Mouse (Mus musculus) embryonic facial prominence, embryonic 13.5 days (tissue): Measurements from ENCODE around the gene Baz1a. TPM values are rescaled to one million over a fixed set of nuclear protein-coding genes. Genes with fewer than 3 reads are reported as not detected.

ENCODE experiments used
- ATAC-seq: fragments of 200-750 bp; cut with Nextera tagmentation; 2 replicates; pipeline ENCODE4 v1.8.0; 2017; ENCODE audit warnings: low read depth; ENCODE audit not compliant: insufficient number of reproducible peaks, insufficient read depth, low FRiP score, low TSS enrichment
- H3K27ac ChIP-seq: fragments of 300-500 bp; sonication (generic); 2 replicates; pipeline ENCODE4 v1.5.1; 2015; ENCODE audit warnings: moderate library complexity, mild to moderate bottlenecking, inconsistent platforms
- H3K27me3 ChIP-seq: fragments of 300-500 bp; sonication (generic); 2 replicates; pipeline ENCODE4 v1.6.1; 2015; ENCODE audit warnings: mild to moderate bottlenecking, inconsistent platforms
- H3K36me3 ChIP-seq: fragments of 300-500 bp; sonication (generic); 2 replicates; pipeline ENCODE4 v1.6.1; 2015; ENCODE audit warnings: mild to moderate bottlenecking, inconsistent platforms
- H3K4me1 ChIP-seq: fragments of 300-500 bp; sonication (generic); 2 replicates; pipeline ENCODE4 v1.6.1; 2015; ENCODE audit warnings: inconsistent platforms
- H3K4me2 ChIP-seq: fragments of 300-500 bp; sonication (generic); 2 replicates; pipeline ENCODE4 v1.6.1; 2015; ENCODE audit warnings: moderate library complexity, mild to moderate bottlenecking, inconsistent platforms
- H3K4me3 ChIP-seq: fragments of 300-500 bp; sonication (generic); 2 replicates; pipeline ENCODE4 v1.5.1; 2015; ENCODE audit warnings: mild to moderate bottlenecking, inconsistent platforms
- H3K9ac ChIP-seq: fragments of 300-500 bp; sonication (generic); 2 replicates; pipeline ENCODE4 v1.6.1; 2015; ENCODE audit warnings: mild to moderate bottlenecking, inconsistent platforms
- H3K9me3 ChIP-seq: fragments of 300-500 bp; sonication (generic); 2 replicates; pipeline ENCODE4 v1.6.1; 2016; ENCODE audit warnings: inconsistent platforms
- WGBS: fragments of 180-500 bp; shearing (Covaris S2); methylation state at CpG from one replicate; pipeline ENCODE4 v1.1.7; 2015; ENCODE audit warnings: mixed read lengths; 5-methylcytosine and 5-hydroxymethylcytosine counted together
- polyA plus RNA-seq: library from polyadenylated mRNA; unstranded; fragments of >200 nt; fragmentation: Nextera tagmentation; extraction: Ambion mirVana; gene quantifications from 2 replicates; pipeline ENCODE4 v1.2.1, GENCODE M21; 2015

The Baz1a gene
- polyA plus RNA-seq, 1 experiment from 2014 or later = 31.2 TPM

- ATAC-seq = no peak
- 94% methylated on average over 1 of the region's 1 CpGs for WGBS
- no peaks in the 10 kb centered on the region for H3K4me1 ChIP-seq
Observed at GRCm38 (mm10) chr12:54877875-54878274, 136.3 kb downstream of the Baz1a start.

GRCm38 (mm10) chr12:54876879-54877278 lies 137.3 kb downstream of the Baz1a start:
- 15% methylated on average over 5 of the region's 5 CpGs for WGBS

More at GRCm38 (mm10) chr12:54877875-54878274, 136.3 kb downstream of the Baz1a start:
- no peaks in the 10 kb centered on the region for H3K36me3 ChIP-seq
- H3K9ac ChIP-seq = no peak overlapping the region
- H3K4me2 ChIP-seq = no peak overlapping the region
- H3K4me3 ChIP-seq = no peak overlapping the region
- no peak overlapping the region for H3K27ac ChIP-seq
- no peaks in the 10 kb centered on the region for H3K9me3 ChIP-seq
- no peaks in the 10 kb centered on the region for H3K27me3 ChIP-seq

GRCm38 (mm10) chr12:54874711-54875110 lies 139.4 kb downstream of the Baz1a start:
- Histone ChIP-seq H3K27ac (no peak overlapping the region), H3K9me3 (no peaks in the 10 kb centered on the region), H3K36me3 (no peaks in the 10 kb centered on the region), H3K4me2 (no peak overlapping the region), H3K27me3 (no peaks in the 10 kb centered on the region), H3K9ac (no peak overlapping the region), H3K4me3 (no peak overlapping the region), H3K4me1 (no peaks in the 10 kb centered on the region)
- WGBS = 40% methylated on average over 6 of the region's 6 CpGs
- no peak for ATAC-seq

More at GRCm38 (mm10) chr12:54876879-54877278, 137.3 kb downstream of the Baz1a start:
- Histone ChIP-seq H3K9ac (no peak overlapping the region), H3K9me3 (no peaks in the 10 kb centered on the region), H3K36me3 (no peaks in the 10 kb centered on the region), H3K27ac (no peak overlapping the region), H3K4me1 (no peaks in the 10 kb centered on the region), H3K4me2 (no peak overlapping the region), H3K27me3 (no peaks in the 10 kb centered on the region), H3K4me3 (no peak overlapping the region)
- no peak for ATAC-seq

- Histone ChIP-seq H3K9ac (peak within 1 kb of the TSS; percentile 96), H3K4me2 (peak within 1 kb of the TSS; percentile 70), H3K4me1 (peaks cover 9% of the 10 kb centered on the region), H3K27me3 (no peaks in the 10 kb centered on the region), H3K36me3 (peaks cover 13% of the 10 kb centered on the region), H3K4me3 (peak within 1 kb of the TSS; percentile 90), H3K27ac (peak within 1 kb of the TSS; percentile 96), H3K9me3 (no peaks in the 10 kb centered on the region)
- peak; percentile 88 for ATAC-seq
- WGBS = under 1% methylated on average over 80 of the region's 82 CpGs
Observed at GRCm38 (mm10) chr12:54862606-54863535, 151.3 kb downstream of the Baz1a start, which contains the start of gene Cfl2. Gene Cfl2, minus strand, starts transcription at chr12:54862877.

- no peaks in the 10 kb centered on the region for H3K9me3 ChIP-seq
- peak overlapping the region; percentile 96 for H3K27ac ChIP-seq
- under 1% methylated on average over 36 of the region's 36 CpGs for WGBS
- peak overlapping the region; percentile 90 for H3K4me3 ChIP-seq
- H3K4me2 ChIP-seq = peak overlapping the region; percentile 70
- no peaks in the 10 kb centered on the region for H3K27me3 ChIP-seq
- H3K9ac ChIP-seq = peak overlapping the region; percentile 96
- ATAC-seq = peak; percentile 69; the same call in 1 of the 2 replicates
- H3K4me1 ChIP-seq = peaks cover 9% of the 10 kb centered on the region
- peaks cover 19% of the 10 kb centered on the region for H3K36me3 ChIP-seq
Observed at GRCm38 (mm10) chr12:54861991-54862605, 152.1 kb downstream of the Baz1a start.

GRCm38 (mm10) chr12:54859531-54859930 lies 154.6 kb downstream of the Baz1a start:
- Histone ChIP-seq H3K36me3 (peaks cover 35% of the 10 kb centered on the region), H3K4me3 (no peak overlapping the region), H3K4me1 (peaks cover 9% of the 10 kb centered on the region), H3K9me3 (no peaks in the 10 kb centered on the region), H3K27ac (peak overlapping the region; percentile 19; the same call in 1 of the 2 replicates), H3K9ac (no peak overlapping the region), H3K27me3 (no peaks in the 10 kb centered on the region), H3K4me2 (peak overlapping the region; percentile 5; the same call in 1 of the 2 replicates)
- WGBS = 38% methylated on average over 6 of the region's 6 CpGs
- ATAC-seq = no peak

GRCm38 (mm10) chr12:54850551-54850950 lies 163.6 kb downstream of the Baz1a start:
- no peaks in the 10 kb centered on the region for H3K27me3 ChIP-seq
- ATAC-seq = no peak
- H3K4me2 ChIP-seq = no peak overlapping the region
- no peak overlapping the region for H3K4me3 ChIP-seq
- no peaks in the 10 kb centered on the region for H3K9me3 ChIP-seq
- H3K36me3 ChIP-seq = peaks cover 11% of the 10 kb centered on the region
- H3K9ac ChIP-seq = no peak overlapping the region
- 87% methylated on average over 2 of the region's 2 CpGs for WGBS
- no peaks in the 10 kb centered on the region for H3K4me1 ChIP-seq
- no peak overlapping the region for H3K27ac ChIP-seq

GRCm38 (mm10) chr12:54844415-54844814 lies 169.7 kb downstream of the Baz1a start:
- Histone ChIP-seq H3K27me3 (no peaks in the 10 kb centered on the region), H3K4me3 (no peak overlapping the region), H3K27ac (no peak overlapping the region), H3K9me3 (no peaks in the 10 kb centered on the region), H3K36me3 (0 out of 2 replicates have a peak, but pooled peaks cover 4% of the 10 kb centered on the region), H3K4me2 (no peak overlapping the region), H3K9ac (no peak overlapping the region), H3K4me1 (no peaks in the 10 kb centered on the region)
- no peak for ATAC-seq

Other genes with a start within 250 kb of the Baz1a start
- 221 and 226 TPM in 2 replicates for gene Snx6, start 218.6 kb downstream of the Baz1a start, polyA plus RNA-seq
- gene Cfl2, start 151.5 kb downstream of the Baz1a start, polyA plus RNA-seq = 124 and 128 TPM in 2 replicates
- gene Gm20403, start 27.8 kb downstream of the Baz1a start, polyA plus RNA-seq = not detected in 2 replicates
- gene 2700097O09Rik, start 65.8 kb upstream of the Baz1a start, polyA plus RNA-seq = 41.9 and 43.2 TPM in 2 replicates
- 160 and 180 TPM in 2 replicates for gene Srp54a, start 65.9 kb upstream of the Baz1a start, polyA plus RNA-seq
- gene Fam177a, start 110.1 kb upstream of the Baz1a start, polyA plus RNA-seq = 24.7 and 27.8 TPM in 2 replicates
- gene Srp54b, start 140.8 kb upstream of the Baz1a start, polyA plus RNA-seq = 63.1 and 63.4 TPM in 2 replicates
- gene 1700047I17Rik2, start 185.2 kb upstream of the Baz1a start, polyA plus RNA-seq = 1.5 and 2.6 TPM in 2 replicates
- gene Srp54c, start 215.8 kb upstream of the Baz1a start, polyA plus RNA-seq = 73.2 and 80.9 TPM in 2 replicates